Mouse (Mus musculus) liver, postnatal 0 days (tissue): ENCODE data around the gene Mical3.

Experiments
- CTCF ChIP-seq: sonication (generic); IDR thresholded peaks from 2 replicates; pipeline ENCODE4 v1.5.1; 2016; ENCODE audit warnings: antibody characterized with exemption, low read depth
- EP300 ChIP-seq: IDR thresholded peaks from 2 replicates; pipeline ENCODE4 v1.6.1; 2016; ENCODE audit warnings: antibody characterized with exemption, low read depth, mild to moderate bottlenecking

DNA sequence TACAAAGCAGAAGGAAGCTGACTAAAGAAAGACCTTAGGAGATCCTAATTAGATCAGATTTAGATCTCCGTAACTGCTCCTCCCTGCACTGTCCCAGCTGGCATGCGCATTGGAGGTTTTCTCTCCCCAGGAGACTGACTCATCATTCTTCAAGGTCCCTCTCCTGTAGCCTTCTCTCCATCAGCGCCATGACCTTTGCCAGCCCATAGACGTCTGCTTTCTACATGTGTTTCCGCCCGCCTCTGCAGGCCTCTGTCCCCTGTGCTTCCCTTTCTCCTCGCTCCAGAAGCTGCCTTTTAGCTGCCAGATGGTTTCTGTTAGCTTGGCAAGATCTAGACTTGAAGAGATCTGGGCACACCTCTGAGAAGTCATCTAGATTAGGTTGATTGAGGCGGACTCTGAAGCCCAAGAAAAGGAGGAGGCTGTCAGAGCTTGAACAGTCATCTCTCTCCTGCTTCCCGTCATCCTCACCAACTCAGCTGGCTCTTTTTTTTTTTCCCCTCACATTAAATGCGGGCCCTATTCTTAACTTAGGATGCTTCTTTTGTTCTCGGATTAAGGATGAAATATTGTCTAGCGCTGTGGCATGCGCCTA is 14.3 kb upstream of the Mical3 start:
- TF ChIP-seq CTCF (no peak), EP300 (no peak)
